Mouse (Mus musculus): ENCODE measurements around the gene Ston1.

Ston1 gene

GRCm38 (mm10) chr17:88597222-88598055 lies at the start of gene Ston1:
Gene Ston1, plus strand, starts transcription at chr17:88597684.
- DNase-seq, result peak; percentile 90

DNA sequence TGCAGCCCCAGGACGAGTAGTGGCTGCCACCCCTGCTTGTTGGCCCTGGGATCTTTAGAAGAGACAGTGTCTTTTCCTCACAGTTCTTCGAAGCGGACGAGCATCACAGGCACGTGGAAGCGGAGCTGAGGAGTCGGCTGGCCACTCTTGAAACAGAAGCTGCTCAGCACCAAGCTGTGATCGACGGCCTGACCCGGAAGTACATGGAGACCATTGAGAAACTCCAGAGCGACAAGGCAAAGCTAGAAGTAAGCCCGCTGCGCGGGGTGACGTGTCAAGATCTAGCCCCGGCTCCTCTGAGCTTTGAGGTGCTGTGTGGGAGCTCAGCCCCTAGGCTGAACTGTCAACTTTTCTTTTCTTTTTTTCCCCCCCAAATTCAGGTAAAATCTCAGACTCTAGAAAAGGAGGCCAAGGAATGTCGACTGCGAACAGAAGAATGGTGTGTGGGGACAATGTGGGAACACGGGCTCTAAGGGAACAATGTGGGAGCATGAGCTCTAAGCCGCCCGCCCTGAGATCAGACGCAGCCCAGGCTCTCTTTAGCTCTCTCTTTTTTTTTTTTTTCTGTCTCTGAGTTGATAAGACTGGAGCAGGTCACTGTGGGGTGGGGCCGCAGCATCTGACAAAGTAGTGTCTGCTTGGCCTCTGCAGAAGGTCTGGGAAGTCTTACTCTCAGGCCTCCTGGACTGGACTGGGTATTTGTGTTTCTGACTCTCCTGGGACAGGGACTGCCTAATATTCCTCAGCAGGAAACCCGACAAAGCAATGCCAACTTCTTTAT lies 47.9 kb upstream of the Ston1 start:
- no peak for DNase-seq

DNA sequence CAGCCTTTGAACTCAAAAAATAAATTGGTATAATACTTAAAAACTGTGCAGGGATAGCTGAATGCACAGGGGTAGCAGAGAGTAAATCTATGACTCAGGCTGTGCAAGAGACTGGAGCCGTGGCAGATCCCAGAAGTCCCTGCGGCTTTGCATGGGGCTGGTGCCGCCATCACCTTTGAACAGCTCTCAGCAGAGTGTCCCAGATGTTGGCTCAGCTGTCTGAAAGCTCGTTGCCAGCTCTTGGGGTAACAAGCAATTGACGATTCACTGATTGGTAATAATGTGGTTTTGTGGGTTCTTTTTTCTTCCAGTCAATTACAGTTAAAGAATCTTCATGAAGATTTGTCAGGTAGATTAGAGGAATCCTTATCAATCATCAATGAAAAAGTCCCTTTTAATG lies 47.1 kb upstream of the Ston1 start:
- no peak for DNase-seq

- peak; percentile 41 for DNase-seq
These were observed 46.2 kb upstream of the Ston1 start for GRCm38 (mm10) chr17:88550981-88551940.

- no peak for DNase-seq
These were observed 44.9 kb upstream of the Ston1 start for GRCm38 (mm10) chr17:88552556-88552955.

- DNase-seq, result no peak
These were observed 44.5 kb upstream of the Ston1 start for GRCm38 (mm10) chr17:88553001-88553449.

GRCm38 (mm10) chr17:88553473-88554087 lies 43.9 kb upstream of the Ston1 start:
- DNase-seq, result no peak

DNA sequence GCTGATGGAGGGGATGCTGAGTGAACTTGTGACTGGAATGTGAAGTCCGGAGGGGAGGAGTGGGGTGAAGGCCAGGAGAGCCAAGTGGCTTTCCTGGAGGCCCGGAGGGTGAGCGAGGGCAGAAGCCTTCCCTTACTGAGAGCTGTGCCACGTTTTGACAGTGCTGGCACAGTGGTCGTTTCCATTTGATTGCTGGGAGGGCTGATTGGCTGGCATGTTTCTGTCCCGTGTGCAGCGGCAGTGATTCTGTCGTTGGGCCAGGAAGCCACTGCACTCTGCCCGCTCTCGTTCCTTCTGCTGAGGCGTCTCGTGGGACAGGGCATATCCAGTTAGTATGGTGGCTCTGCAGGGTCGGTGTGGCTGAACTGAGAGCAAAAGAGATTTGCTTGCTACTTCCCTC lies 41.3 kb upstream of the Ston1 start:
- no peak for DNase-seq

DNA sequence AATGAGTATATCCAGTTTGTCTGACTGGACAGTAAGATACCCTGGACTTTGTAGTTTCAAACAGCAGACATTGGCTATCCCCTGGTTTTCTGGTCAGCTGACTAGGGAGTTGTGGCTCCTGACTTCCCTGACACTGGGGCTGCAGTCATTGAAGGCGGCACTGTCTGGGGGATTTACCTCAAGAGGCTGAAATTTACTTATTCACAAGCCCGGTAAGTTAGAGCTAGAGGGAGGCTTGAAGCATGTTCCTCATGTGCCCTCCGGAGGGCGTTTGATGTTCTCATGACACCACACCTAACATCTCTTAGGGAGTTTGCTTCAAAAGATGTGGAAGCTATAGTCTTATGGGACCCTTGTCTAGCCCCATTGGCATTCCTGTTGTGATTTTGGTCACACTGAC lies 40.8 kb upstream of the Ston1 start:
- DNase-seq, result no peak

DNA sequence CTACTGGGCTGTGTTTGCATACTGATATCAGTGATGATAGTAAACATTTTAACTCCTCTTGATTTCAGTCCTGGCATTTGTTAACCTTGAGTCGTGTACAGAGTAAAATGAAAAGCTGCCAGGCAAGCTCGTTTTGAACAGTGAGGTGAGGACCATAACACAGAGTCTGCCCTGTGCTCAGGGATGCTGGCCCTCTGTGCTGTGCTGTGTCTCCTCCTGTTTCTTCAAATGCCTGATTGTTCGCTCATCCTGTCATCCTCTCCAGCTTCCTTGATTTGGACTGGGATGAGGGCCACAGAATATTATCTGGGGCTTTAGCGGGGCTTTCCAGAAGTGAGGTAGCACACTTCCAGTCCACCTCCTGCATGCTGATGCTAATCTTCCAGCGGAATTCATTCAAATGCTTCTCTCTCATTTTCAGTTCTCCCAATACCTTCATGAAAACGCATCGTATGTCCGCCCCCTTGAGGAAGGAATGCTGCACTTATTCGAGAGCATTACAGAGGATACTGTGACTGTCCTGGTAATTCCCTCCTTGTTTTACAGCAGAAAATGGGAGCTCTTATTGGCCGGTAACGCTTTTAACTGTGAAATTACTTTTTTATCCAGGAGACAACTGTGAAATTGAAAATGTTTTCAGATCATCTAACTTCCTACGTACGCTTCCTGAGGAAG lies 39.2 kb upstream of the Ston1 start:
- DNase-seq, result peak; percentile 94

DNA sequence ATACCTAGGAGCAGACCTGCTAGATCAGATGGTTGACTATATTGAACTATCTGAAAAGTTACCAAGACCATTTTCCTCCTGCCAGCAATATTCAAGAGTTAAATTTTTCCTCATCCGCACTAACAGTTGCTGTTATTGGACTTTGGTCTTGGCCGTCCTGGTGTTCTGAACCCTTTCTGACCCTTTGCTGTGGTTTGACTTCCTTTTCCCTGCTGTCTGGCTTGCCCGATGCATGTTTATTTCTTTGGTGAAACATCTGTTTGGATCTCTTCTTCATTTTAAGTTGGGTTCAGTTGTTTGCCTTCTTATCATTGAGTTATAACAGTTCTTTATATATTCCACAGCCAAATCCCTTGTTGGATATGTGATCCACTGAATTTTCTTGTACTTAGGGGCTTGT lies 33.9 kb upstream of the Ston1 start:
- no peak for DNase-seq

DNA sequence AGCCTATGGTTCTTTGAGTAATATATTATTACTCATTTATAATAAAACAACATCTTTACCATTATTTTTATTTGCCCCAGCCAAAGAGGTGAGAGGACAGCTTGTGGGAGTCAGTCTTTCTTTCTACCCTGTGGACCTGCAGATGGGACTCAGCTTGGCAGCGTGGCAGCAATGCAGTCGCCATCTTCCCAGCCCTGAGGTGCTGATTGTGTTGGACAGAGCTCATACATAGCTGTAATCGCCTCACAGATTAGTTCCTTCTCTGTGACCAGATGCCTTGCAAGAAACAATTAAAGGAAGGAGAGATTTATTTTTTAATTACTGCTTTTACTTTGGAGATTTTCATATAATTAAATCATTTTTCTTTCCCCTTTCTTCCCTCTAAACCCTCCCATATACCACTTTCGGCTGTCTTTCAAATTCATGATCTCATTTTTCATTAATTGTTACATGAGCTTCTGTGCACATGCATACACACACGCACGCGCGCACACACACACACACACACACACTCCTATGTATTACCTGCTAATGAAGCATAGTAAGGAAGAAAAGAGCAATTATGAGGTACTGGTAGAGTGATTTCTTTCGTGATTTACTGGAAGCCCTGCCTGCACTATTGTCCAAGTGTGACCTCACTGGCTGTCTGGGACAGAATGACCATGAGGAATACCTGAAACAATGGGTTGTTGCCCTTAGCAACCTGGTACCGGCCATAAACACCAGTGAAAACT lies 27.5 kb upstream of the Ston1 start:
- DNase-seq, result no peak

DNA sequence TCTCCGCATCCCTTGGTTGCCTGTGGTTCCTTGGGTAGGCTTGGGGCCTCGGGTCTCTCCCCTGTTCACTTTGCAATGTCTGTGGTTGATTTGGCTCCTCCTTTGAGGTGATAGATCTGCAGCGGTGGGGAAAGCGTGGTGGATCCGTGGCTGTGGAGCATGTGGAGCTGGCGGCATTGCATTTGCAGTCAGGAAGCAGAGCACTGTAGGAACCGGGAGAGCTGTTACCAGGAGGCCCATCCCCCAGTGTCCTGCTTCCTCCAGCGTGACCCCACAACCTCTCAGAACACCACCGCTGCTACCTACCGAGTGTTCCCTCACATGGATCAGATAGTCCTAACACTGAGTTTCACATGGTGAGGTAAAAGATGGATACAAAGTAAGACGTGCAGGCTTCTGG lies 26.7 kb upstream of the Ston1 start:
- no peak for DNase-seq

DNA sequence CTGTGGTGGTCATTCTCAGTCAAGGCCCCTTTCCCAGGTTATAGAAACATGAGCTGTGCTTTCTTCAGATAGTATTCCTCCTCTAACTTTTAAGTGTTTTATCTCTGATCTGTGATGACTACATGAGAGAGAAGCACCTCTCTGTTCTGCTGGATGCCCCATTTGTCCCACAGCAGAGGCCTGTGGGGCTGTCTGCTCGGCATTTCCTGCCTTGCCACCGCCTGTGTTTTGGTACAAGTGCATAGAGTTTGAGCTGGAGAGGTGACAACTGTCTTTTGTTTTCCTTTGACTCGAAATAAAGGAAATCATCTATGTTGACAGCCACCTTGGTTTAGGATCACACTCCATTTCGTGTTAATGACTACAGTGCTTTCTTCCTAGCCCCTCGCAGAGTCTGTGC lies 22.7 kb upstream of the Ston1 start:
- DNase-seq, result no peak

- no peak for DNase-seq
These were observed 18.8 kb upstream of the Ston1 start for GRCm38 (mm10) chr17:88578522-88579242.

- DNase-seq, result peak; percentile 29
These were observed 16.9 kb upstream of the Ston1 start for GRCm38 (mm10) chr17:88580556-88580955.

- DNase-seq, result peak; percentile 68
These were observed 15.9 kb upstream of the Ston1 start for GRCm38 (mm10) chr17:88581511-88582021.

- peak; percentile 27 for DNase-seq
These were observed 14.5 kb upstream of the Ston1 start for GRCm38 (mm10) chr17:88582999-88583398.

DNA sequence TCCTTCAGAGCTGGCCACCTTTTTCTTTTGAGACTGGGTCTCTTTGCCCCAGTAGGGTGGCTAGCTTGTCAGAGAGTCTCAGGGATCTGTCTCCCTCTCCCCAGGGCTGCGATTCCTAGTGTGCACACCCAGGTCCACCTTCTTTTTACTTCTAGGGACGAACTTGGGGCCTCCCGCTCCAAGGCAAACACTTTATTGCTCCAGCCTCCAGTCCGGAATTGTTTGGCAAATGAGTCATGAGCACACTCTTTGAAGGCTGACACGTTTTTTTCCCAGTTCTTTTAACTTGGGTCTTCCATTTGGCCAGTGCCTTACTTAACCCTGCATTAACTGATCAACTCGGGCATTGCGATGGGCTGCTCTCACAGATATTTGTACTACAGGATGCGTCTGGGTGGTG lies 14.1 kb upstream of the Ston1 start:
- peak; percentile 31 for DNase-seq

DNA sequence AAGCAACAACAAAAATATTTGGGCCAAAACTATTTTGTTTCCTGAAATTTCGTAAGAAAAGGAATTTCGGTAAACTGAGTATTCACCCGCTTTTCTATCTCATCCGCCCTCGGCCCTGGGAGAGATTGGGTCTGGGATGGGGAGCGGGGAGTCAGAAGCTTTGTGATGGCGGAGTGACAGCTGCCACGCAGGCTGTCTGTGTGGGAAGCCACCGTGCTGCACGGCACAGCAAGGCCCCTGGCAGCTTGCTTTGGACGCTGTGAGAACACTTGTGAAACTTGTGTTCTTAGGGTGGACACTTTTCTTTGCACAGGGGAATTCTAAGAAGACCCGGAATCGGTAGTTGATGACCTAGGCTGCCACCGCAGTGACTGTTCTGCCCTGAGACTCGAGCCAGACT lies 10.1 kb upstream of the Ston1 start:
- DNase-seq, result no peak
